Mouse (Mus musculus): ENCODE results near the gene Nrxn3.

Nrxn3 gene

GRCm38 (mm10) chr12:89049279-89049678 is 326.6 kb downstream of the Nrxn3 start:
- DNase-seq (ENCODE audit: low spot score in 2 of 2), result no peak

- DNase-seq (ENCODE audit: low spot score in 2 of 2), result no peak
Observed at GRCm38 (mm10) chr12:89049686-89050085, 327.0 kb downstream of the Nrxn3 start.

GRCm38 (mm10) chr12:89072436-89072835 is 349.8 kb downstream of the Nrxn3 start:
- no peak for DNase-seq (ENCODE audit: low spot score in 2 of 2)

- no peak for DNase-seq (ENCODE audit: low spot score in 2 of 2)
Observed at GRCm38 (mm10) chr12:89073167-89073743, 350.6 kb downstream of the Nrxn3 start.

DNA sequence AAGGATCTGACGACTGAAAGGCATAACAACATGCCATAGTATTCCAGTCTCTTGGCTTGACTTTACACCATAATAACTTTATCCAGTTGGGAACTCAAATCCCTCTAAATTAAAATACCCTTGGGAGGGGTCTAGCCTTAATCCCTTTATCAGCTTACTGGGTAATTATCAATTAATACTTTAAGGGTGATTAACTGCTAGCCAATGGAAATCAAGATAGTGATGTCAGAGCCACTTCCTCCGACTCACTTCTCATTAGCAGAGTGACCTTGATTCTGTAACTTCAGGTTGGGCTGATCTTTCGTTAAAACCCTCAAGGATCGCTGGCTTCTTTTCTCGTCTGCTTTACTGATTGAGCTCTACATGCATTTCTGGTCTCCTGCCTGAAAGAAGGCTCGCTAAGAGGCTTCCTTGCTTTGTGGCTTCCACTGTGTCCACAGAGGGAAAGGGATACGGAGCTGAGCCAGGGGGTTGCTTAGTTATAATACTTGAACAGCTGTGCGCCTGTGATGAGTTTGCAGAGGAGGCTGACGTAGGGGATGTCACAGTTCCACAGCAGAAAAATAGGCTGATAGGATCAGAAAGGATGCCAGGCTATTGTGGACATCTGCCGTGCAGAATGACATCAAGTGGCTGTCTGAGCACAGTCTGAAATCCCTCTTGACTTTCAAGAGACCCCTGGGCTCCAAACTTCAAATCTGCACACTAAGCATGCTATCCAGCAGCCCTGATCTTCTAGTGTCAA is 352.0 kb downstream of the Nrxn3 start:
- DNase-seq (ENCODE audit: low spot score in 2 of 2), result peak; percentile 47 to 63

- DNase-seq (ENCODE audit: low spot score in 2 of 2), result peak; percentile 72 to 74
Observed at GRCm38 (mm10) chr12:89093806-89094479, 371.3 kb downstream of the Nrxn3 start.

DNA sequence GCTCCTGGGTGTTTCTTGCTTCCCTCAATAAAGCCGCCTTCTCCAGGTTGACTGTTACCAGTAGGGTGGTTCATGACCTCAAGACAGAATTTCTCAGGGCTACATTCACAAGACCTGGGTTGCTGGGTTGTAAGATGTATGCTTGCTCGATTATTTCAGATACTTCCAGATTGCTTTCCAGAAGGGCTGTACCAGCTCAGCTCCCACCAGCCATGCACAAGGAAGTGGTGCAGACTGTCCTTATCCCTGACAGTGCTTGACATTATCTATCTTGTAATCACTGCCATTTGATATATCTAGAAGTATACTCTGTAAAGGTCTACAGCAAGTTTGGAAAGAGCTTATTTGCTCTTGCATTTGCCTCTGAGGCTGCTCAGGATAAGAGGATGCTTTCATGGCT is 374.9 kb downstream of the Nrxn3 start:
- peak in 1 of 2 experiments; percentile 31 for DNase-seq (ENCODE audit: low spot score in 2 of 2)

- DNase-seq (ENCODE audit: low spot score in 2 of 2), result peak; percentile 87 to 88
Observed at GRCm38 (mm10) chr12:89106029-89106733, 383.5 kb downstream of the Nrxn3 start.

- DNase-seq (ENCODE audit: low spot score in 2 of 2), result no peak
Observed at GRCm38 (mm10) chr12:89106881-89107584, 384.4 kb downstream of the Nrxn3 start.

DNA sequence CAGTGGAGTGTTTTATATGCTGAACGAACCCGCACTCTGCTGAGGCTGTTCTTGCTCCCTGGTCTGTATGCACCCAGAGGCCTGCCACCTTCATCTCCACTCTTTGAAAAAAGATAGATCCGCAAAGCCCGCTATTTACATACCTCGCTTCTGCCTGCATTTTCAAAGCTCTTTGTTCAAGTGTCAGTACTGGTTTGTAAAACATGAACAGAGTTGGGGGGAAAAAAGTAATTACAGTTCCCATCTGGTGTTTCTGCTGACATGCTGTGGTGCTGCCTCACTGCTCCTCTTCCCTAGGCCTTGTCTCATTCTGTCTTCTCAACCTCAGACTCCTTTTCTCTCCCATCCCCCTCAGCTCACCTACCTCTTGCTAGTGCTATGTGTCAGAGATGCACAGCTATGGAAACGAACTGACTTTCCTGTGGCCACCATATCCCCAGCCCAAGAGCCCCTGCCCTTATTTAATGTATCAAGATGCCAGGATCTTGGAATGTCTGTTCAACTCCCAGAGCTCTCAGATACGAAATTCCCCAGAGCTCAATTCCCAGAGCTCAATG is 387.2 kb downstream of the Nrxn3 start:
- no peak for DNase-seq (ENCODE audit: low spot score in 2 of 2)

DNA sequence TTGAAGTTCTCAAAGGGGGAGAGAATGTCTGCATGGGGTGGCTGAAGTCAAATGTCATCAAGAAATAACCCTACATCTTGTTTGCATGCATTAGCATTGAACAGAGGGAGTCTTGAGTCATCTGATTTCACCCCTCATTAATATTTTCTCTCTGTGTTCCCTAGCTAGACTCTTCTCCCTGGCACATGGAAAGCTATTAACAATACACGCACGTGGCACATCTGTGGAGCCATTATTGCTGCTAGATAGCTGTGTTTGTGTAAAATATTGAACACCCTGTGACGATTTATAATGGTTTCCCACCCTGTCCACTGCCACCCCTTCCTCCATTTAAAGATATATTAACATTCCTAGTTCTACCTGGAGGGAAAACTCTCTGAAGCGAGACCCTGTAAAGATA is 405.9 kb downstream of the Nrxn3 start:
- DNase-seq (ENCODE audit: low spot score in 2 of 2), result no peak

DNA sequence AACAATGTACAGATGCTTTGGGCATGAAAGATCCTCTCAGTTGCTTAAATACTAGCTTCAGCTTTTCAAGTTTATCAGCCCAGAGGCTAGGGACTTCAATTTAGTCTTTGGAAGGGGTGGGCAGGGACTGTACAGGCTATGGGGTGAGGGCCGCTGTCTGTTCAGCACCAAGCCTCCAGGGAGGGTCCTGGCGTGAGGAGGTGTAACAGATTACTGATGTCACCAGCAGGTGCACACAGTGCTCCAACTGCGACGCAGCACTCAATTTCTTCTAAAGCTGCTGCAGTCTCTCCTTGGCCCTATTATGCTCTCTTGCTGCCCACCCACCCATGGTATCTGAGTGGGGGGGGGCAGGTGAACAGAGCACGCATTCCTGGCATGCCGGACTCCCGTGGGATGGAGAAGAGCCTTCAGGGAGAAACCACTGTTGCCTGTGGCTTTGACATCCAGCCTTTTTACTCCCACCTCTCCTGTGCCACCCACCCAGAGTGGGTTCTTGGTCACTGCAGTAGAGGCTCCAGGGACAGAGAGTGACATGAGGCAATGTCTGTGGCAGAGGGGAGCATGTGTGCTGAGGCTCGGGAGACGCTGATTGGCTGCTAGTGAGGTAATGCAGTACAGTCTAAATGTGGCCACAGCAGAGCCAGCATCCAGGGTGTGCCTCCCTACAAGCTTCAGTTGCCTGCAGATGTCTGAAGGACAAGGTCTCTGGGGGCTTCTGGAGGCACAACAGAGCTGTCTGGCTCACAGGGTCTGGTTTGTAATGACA is 406.6 kb downstream of the Nrxn3 start:
- DNase-seq (ENCODE audit: low spot score in 2 of 2), result peak; percentile 72 to 77

- peak; percentile 19 to 38 for DNase-seq (ENCODE audit: low spot score in 2 of 2)
Observed at GRCm38 (mm10) chr12:89134333-89134732, 411.7 kb downstream of the Nrxn3 start.

- DNase-seq (ENCODE audit: low spot score in 2 of 2), result no peak
Observed at GRCm38 (mm10) chr12:89134774-89135307, 412.2 kb downstream of the Nrxn3 start.

GRCm38 (mm10) chr12:89148974-89149411 is 426.3 kb downstream of the Nrxn3 start:
- DNase-seq (ENCODE audit: low spot score in 2 of 2), result peak in 1 of 2 experiments; percentile 26

DNA sequence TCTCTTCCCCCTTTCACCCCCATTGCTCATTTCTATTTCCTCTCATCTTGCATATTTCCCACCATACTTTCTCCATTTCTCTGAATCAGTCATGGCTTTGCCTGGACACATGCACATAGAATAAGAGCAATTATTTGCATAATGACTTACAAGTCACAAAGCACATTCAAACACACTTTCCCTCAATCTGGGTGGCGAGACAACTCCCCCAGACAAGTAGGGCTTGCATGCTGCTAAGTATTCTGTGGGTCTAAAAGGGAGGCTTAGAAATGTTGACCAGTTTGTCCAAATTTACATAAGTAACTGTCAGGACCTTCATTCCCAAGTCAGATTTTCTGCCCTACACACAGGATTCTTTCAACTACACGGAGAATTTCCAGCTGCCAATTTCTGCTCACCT is 426.8 kb downstream of the Nrxn3 start:
- DNase-seq (ENCODE audit: low spot score in 2 of 2), result no peak

DNA sequence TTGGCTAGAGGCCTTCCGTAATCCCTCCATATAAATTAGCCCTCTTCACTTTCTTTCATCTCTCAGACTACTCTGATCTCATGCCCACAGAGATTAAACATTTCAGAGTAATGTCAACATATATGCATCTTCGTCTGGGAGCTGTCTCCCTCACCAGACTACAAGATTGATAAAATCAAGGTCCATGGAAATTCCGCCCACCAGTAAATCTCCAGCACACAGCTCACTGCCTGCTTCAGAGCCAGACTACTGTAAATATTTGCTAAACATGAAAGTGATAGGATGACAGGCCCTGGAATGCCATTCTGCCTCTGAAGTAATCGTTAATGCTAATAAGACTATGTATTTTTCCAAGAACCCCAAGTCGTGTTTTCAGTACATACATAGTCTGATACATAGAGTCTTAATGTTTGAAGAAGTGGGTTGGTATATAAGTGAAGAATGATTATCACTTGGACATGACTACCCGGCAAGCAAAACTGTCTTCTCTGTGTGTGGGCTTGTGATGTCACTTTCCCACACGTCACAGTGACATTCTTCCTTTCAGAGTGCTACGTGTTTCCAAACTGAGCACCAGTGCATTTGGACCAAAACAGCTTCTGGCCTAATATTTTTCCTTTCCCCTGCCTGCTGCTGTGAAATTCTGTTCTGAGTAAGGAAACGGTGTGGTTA is 433.5 kb downstream of the Nrxn3 start:
- DNase-seq (ENCODE audit: low spot score in 2 of 2), result peak in 1 of 2 experiments; percentile 22

DNA sequence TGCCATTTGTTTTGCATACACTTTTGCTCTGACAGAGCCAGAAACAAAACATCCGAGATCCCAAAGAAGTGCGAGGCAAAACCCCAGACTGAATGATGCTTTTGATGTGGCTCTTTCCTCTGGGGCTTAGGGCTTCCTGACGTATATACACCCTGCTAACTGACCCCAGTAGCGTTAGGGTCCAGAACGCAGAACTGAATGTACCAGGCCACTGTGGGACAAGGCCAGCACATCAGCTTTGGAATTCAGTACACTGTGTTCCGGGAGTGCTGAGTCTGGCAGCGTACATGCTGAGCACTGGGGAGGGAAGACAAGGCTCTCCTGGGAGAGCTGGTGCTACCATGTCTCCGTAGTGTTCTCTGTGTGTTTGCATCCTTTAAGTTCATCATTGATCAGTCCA is 436.7 kb downstream of the Nrxn3 start:
- DNase-seq (ENCODE audit: low spot score in 2 of 2), result no peak

DNA sequence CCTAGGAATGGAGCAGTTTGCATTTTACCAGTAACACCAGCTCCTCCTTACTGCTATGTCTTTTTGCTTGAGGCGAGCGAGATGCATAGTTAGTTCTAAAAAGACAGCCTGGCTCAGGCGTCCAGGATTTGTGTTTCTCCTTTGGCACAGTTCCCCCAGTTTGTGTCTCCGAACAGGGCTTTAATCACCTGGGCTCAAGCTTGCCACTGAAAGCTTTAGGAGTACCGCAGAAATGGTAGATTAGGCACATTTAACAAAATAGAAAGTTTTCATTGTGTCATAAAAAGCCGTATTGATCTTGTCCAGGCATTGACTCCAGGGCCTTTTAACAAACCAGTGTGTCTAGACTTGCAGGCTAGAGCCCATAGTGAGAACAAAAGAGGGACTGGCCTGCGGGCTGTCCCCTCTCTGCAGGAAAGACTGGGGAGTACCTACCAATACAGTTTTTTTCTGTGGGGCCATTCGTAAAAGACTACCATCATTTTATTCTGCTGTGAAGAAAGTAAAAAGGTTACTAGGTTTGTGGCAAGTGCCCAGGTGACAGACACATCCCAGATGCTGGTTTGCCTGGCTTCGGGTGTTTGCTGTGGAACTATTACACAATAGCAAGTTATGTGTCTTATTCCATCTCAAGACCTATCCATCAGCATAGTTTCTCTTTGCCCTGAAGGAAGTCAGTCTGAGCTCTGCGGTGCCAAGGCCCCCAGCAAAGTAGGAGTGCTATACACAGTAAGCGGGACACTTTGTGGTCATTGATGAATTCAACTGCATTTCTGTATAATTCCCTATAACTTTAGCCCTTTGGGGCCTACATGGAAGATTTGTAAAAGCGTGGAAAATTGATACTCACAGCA is 451.9 kb downstream of the Nrxn3 start:
- DNase-seq (ENCODE audit: low spot score in 2 of 2), result no peak
